Mouse (Mus musculus) ovary, adult 2 months (tissue): Measurements from ENCODE around the gene Srd5a3. TPM values are rescaled to one million over a fixed set of nuclear protein-coding genes. Genes with fewer than 3 reads are reported as not detected.

ENCODE experiments used
- polyA plus RNA-seq: library from polyadenylated mRNA; depleted of rRNA; stranded (reverse); fragments of >200 nt; gene quantifications from 2 replicates; pipeline ENCODE4 v1.2.3, GENCODE M21; 2012; rRNA removed

The Srd5a3 gene
- polyA plus RNA-seq: 110 and 409 TPM in 2 replicates

GRCm38 (mm10) chr5:76139808-76140729 lies at the start of gene Srd5a3:
Srd5a3 (plus strand) TSS chr5:76140271.

GRCm38 (mm10) chr5:76183750-76184261 lies 43.7 kb downstream of the Srd5a3 start, which contains the start of gene Tmem165:
Tmem165 (plus strand) TSS chr5:76183880.

Other genes with a start within 250 kb of the Srd5a3 start
- 13.1 and 13.4 TPM in 2 replicates for gene Kdr, start 161.8 kb upstream of the Srd5a3 start, polyA plus RNA-seq
- gene Tmem165, start 43.6 kb downstream of the Srd5a3 start, polyA plus RNA-seq: 114 and 191 TPM in 2 replicates
- gene Clock, start 164.5 kb downstream of the Srd5a3 start, polyA plus RNA-seq: 13.3 and 21.2 TPM in 2 replicates
- gene Pdcl2, start 190.9 kb downstream of the Srd5a3 start, polyA plus RNA-seq: not detected in 2 replicates
- gene Nmu, start 223.5 kb downstream of the Srd5a3 start, polyA plus RNA-seq: 0.27 and 0.55 TPM in 2 replicates